Mouse (Mus musculus) embryo, embryonic 9.5 days (tissue): ENCODE results near the gene Lipc.

ENCODE experiments used
- DNase-seq: peaks from one replicate; pipeline ENCODE4 v3.0.0-alpha.2; 2017; ENCODE audit errors: extremely low spot score

The Lipc gene

DNA sequence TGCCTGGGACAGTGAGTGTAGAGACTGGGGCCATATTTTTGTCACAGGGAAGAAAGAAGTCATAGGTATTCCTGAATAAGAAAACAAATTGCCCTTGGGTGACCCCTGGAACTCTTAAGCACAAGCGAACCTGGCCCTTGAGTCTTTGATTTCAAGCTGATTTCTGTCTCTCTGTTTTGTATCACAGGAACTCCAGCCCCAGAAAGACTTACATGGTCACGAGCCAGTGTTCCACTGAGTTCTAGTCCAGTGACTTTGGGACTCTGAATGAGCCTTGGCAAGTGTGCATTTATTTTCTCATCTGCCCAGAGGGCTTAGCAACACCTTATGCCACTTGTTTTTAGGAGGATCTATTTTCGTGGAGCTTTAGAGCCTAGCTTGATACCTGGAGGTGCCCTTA is 5.7 kb upstream of the Lipc start:
- DNase-seq = no peak

DNA sequence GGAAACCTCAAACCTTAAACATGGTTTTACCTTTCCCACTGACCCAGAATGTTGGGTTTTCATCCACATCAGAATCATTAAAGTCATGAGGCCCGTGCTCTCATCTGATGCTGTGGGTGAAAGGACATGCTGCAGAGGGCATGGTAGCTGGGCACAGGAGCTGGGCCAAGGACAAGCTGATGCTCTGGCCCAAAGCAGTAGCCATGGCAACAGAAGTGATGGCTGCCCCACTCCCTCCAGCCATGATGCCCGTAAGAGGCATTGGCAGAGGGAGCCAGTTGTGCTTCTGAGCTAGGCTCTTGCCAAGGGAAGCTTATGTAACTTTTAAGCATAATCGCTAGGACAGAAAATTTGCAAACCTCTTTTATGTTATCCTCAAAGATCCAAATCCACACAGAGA is 2.2 kb upstream of the Lipc start:
- DNase-seq = no peak

- no peak for DNase-seq
Observed at GRCm38 (mm10) chr9:70949336-70949735, 2.7 kb downstream of the Lipc start.

DNA sequence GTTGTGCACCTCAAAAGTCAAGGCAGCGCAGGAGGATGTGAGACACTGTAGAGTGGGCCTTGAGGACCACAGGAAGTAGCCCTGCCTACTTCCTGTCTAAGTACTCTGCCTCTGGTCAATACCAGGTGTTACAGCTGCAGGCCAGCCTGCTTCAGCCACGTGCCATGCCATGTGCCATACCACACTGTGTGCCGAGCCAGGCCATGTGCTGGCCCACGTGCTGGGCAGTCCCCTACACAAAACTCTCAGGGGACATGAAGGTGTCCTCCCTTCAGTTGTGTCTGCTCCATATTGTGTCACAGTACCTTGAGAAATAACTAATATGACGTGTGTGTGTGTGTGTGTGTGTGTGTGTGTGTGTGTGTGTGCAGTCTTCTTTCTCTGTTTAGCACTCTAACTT is 4.7 kb downstream of the Lipc start:
- DNase-seq = no peak

DNA sequence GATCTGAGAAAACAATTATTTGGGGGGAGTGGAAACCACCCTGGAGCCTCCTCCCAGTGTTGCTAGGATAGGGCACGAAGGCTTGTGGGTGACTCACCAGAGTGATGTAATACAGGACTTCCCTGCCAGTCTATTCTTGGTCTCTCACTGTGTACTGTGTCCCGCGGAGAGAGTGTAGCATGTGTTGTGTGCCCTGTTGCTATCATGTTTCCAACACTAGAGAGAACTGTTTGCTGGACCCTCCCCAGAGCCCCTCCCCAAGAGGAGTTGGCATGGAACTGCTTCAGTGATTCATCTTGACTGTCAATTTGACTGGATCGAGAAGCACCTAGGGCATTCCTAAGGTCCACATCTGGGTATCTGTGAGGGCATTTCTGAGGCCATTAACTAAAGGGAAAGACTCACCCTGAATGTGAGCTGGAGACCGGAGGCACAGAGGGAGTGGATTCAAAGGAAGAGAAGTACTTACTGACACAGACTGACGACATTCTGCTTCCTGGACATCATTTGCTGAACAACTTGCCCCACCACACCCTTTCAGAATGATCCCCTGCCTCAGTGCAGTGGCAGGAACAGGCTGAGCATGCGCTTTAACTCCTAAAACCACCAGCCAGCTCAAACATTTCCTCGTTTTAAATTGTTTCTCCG is 9.2 kb downstream of the Lipc start:
- DNase-seq = no peak

DNA sequence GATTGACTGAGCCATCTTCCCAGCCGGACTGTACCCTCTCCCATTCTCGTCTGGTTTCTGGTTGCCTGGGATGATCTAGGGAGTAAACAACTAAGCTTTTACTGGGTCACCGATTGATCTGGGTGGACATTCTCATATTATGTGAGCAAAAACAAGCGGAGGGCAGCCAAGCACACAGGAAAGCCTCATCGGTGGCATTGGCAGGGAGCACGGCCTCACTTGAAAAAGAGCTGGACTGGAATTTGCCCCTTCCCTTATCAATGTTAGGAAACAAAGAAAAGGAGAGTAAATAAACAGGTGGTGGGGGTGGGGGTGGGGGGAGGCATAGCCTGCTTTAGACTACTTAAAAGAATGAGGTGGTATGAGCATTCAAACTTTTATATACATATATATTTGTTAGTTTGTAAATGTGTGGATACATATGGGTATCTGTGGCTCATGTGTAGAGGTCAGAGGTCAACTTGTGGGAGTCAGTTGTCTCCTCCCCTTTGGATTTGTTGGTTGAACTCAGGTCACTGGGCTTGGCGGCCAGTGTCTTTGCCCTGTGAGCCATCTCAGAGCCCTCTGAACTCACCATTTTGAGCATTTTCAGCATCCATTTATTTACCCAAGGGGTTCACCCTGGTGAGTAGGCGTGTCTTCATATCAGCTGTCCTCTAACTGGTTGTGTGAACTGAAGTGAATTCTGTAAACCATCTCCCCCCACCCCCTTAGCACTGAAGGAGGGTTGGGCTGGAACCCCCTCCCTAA is 12.1 kb downstream of the Lipc start:
- no peak for DNase-seq

GRCm38 (mm10) chr9:70938850-70939249 is 13.2 kb downstream of the Lipc start:
- DNase-seq = no peak

DNA sequence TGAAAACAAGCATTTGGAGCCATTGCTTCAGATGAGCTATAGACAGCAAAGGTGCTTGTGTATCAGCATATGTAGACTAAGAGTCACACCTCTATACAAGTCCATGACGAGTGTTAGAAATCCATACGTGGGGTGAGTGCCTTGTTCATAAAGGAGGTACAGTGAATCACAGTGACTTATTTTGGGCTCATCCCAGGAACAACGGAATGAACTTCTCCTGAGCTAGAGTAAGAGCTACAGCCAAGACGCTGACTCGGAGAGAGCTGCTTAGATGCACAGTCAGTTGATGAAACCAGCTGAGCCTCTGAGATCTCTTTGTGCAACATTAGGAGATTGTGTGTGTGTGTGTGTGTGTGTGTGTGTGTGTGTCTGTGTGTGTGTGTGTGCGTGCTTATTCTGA is 13.9 kb downstream of the Lipc start:
- no peak for DNase-seq

- DNase-seq = no peak
Observed at GRCm38 (mm10) chr9:70934587-70935295, 17.3 kb downstream of the Lipc start.

DNA sequence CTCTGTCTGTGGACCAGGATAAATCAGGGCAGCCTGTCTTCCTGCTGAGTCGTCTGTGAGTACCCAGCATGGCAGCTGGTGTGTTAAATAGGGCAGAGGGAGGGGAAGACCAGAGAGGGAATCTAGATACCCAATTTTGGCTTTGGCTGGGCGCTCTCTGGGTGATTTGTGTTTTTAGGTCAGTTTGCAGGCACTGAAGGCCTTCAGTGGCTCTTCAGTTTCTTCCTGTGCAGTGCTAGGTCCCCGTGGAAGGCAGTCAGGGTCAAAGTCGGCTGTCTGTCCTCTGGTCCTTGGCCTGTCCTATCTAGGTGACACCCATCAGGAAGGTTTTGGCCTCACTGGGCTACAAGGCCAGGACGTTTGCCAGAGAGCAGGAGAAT is 21.4 kb downstream of the Lipc start:
- no peak for DNase-seq

- DNase-seq = peak; percentile 32
Observed at GRCm38 (mm10) chr9:70929840-70930640, 22.0 kb downstream of the Lipc start.

DNA sequence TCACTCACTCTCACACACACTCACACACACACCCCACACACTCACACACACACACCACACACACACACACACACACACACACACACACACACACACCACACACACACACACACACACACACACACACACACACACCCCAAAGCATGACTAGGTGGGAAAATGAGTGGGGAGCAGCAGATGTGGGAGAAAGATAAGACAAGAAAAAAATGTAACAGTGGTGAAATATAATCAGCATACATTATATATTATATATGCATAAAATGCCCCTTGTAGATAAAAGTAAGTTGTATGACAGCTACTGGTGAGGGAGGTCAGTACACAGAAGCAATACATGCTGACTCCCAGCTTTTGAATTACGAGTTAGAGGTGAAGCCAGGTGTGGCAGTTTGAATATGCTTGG is 23.6 kb downstream of the Lipc start:
- no peak for DNase-seq

DNA sequence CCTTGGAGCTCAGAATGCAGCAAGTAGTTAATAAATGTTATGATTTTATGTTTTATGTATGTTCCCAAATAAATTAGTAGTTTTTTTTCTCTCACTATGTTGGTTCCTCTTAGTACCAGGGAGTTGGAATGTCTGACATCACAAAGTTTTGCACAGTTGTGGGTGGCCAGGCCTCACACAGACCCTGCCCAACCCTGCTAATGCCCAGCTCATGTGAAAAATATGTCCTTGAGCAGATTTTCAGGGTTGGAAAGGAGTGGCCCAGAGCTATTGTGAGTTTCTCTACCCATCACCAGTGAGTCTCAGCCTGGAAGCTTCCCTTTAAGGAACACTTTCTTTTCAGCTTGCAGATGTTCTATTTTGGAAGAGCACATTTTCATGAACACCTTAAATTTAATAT is 24.3 kb downstream of the Lipc start:
- DNase-seq = no peak

DNA sequence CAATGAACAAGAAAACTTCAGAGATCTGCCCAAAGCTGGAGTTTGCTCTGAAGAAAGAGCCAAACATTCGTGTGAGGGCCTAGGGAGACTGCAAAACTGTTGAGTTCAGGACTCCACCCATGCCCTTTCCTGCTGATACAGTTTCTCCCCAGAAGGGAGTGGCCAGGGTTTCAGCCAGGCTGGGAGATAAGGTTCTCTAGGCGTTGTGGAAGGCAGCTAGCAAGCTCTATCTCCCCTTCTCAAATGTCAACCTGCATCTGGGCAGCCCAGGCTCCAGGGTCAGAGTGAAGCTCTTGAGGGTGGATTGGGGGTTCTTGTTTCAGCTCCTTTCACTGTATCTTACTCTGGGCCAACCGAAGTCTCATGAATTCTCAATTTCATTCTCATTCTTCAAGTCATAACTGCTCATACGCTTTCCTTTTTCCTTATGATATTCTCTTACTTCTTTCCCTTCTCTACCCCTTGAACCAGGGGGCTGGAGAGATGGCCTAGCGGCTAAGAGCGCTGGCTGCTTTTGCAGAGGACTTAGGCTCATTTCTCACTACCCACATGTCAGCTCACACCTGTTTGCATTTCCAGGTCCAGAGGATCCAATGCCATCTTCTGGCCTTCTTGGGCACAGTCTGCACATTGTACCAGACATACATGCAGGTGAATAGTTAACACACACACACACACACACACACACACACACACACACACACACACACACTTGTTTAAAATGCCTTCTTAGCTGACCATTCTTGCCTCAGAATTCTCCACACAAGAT is 25.0 kb downstream of the Lipc start:
- no peak for DNase-seq

DNA sequence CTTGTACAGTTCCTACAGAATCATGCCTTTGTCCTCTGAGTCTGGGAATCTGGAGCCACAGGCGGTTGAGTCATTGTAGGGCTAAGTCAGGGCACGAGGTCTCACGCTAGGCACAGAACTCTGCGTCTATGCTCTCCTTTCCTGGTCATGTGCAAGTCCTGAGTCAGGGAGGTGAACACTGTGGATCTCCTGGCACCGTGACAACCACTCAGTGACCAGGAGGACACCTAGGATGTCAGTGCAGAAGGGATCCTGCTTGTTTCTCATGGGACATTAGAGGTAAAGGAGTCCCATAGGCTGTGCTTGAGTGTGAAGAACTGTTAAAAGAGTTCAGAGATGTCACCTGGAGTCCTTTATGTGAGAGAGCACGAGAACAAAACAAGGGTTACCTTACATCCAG is 26.8 kb downstream of the Lipc start:
- DNase-seq = no peak

- DNase-seq = no peak
Observed at GRCm38 (mm10) chr9:70924763-70925162, 27.3 kb downstream of the Lipc start.

GRCm38 (mm10) chr9:70921781-70922565 is 30.1 kb downstream of the Lipc start:
- DNase-seq = no peak

DNA sequence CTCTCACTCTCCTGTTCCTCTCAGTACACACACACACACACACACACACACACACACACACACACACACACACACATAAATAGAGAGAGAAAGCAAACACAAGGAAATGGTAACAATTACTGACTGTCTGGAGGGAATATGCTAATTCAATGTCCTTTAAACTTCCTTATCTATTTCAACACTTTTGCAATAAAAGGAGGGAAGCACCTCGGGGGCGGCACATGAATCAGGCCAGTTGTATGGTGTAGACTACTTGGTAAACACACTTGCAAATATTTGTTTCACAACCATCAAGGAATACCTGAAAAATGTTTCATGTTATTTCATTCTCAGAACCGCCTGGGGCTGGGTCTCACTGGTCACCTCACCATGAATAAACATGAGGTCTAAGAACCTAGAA is 30.9 kb downstream of the Lipc start:
- DNase-seq = no peak

GRCm38 (mm10) chr9:70919271-70919670 is 32.8 kb downstream of the Lipc start:
- no peak for DNase-seq

- DNase-seq = no peak
Observed at GRCm38 (mm10) chr9:70916516-70916915, 35.5 kb downstream of the Lipc start.

DNA sequence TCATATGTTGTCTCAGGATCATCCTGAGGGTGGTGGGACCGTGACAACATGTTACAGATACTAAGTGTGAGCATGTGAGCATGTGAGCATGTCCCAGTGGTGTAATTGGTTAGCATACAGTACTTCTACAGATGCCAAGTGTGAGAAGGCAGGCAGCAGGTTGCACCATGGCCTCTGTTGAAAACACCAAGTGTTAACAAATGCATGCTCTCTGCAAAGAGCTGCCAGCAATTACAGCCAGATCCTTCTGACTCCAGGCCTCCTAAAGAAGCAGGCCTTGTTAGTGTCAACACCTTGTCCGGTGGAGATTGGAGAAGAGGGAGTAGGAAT is 36.7 kb downstream of the Lipc start:
- no peak for DNase-seq
